Mouse (Mus musculus) liver, embryonic 16.5 days (tissue): ENCODE data around the gene Gm20458. TPM values are rescaled to one million over a fixed set of nuclear protein-coding genes. Genes with fewer than 3 reads are reported as not detected.

Experiments used
- ATAC-seq: fragments of 200-750 bp; cut with Nextera tagmentation; 2 replicates; pipeline ENCODE4 v1.8.0; 2017; ENCODE audit warnings: low read depth, mild to moderate bottlenecking, moderate number of reproducible peaks, moderate library complexity
- H3K27ac ChIP-seq: fragments of 300-500 bp; sonication (generic); 2 replicates; pipeline ENCODE4 v1.5.1; 2014; ENCODE audit warnings: mild to moderate bottlenecking, low read length
- H3K27me3 ChIP-seq: fragments of 300-500 bp; sonication (generic); 2 replicates; pipeline ENCODE4 v1.6.1; 2014; ENCODE audit warnings: low read depth, low read length, mixed read lengths; ENCODE audit not compliant: control insufficient read depth, insufficient read depth
- H3K36me3 ChIP-seq: fragments of 300-500 bp; sonication (generic); 2 replicates; pipeline ENCODE4 v1.6.1; 2014; ENCODE audit warnings: mild to moderate bottlenecking; ENCODE audit not compliant: control insufficient read depth, insufficient read depth
- H3K4me1 ChIP-seq: fragments of 300-500 bp; sonication (generic); 2 replicates; pipeline ENCODE4 v1.6.1; 2014; ENCODE audit warnings: low read depth, low read length, mixed read lengths; ENCODE audit not compliant: control insufficient read depth
- H3K4me2 ChIP-seq: fragments of 300-500 bp; sonication (generic); 2 replicates; pipeline ENCODE4 v1.6.1; 2014; ENCODE audit warnings: low read depth, low read length, mixed read lengths
- H3K4me3 ChIP-seq: fragments of 300-500 bp; sonication (generic); 2 replicates; pipeline ENCODE4 v1.5.1; 2014; ENCODE audit warnings: low read depth, mild to moderate bottlenecking, low read length
- H3K9ac ChIP-seq: fragments of 300-500 bp; sonication (generic); 2 replicates; pipeline ENCODE4 v1.6.1; 2014; ENCODE audit warnings: low read depth, low read length
- H3K9me3 ChIP-seq: fragments of 300-500 bp; sonication (generic); replicated peaks from 2 replicates; pipeline ENCODE4 v1.6.1; 2016; ENCODE audit warnings: low read length; ENCODE audit not compliant: control insufficient read depth
- WGBS: fragments of 180-500 bp; shearing (Covaris S2); extraction: QIAGEN DNeasy Blood & Tissue Kit; methylation state at CpG from one replicate; pipeline ENCODE4 v1.1.7; 2014; ENCODE audit not compliant: insufficient replicate concordance; 5-methylcytosine and 5-hydroxymethylcytosine counted together
- polyA plus RNA-seq: library from polyadenylated mRNA; unstranded; fragments of >200 nt; fragmentation: Nextera tagmentation; extraction: Ambion mirVana; gene quantifications from 2 replicates; pipeline ENCODE4 v1.2.1, GENCODE M21; 2015

Gene Gm20458
- polyA plus RNA-seq, 1 experiment from 2014 or later = 5.6 TPM

- H3K9ac ChIP-seq = no peak overlapping the region
- no peaks in the 10 kb centered on the region for H3K9me3 ChIP-seq
- no peaks in the 10 kb centered on the region; the same call in 1 of the 2 replicates for H3K4me1 ChIP-seq
- no peak overlapping the region for H3K4me2 ChIP-seq
- H3K4me3 ChIP-seq = no peak overlapping the region
- H3K27ac ChIP-seq = 0 out of 2 replicates have a peak overlapping the region, but pooled peaks have one; percentile 1
- 64% methylated on average over 15 of the region's 15 CpGs for WGBS
- H3K36me3 ChIP-seq = peaks cover 8% of the 10 kb centered on the region
- ATAC-seq = peak; percentile 28; the same call in 1 of the 2 replicates
- no peaks in the 10 kb centered on the region for H3K27me3 ChIP-seq
Observed at GRCm38 (mm10) chr2:164422675-164423393, 37.9 kb upstream of the Gm20458 start.

- Histone ChIP-seq H3K4me1 (no peaks in the 10 kb centered on the region), H3K27ac (peak overlapping the region; percentile 30; the same call in 1 of the 2 replicates), H3K9me3 (no peaks in the 10 kb centered on the region), H3K4me3 (no peak overlapping the region), H3K36me3 (peaks cover 8% of the 10 kb centered on the region), H3K9ac (no peak overlapping the region), H3K4me2 (no peak overlapping the region), H3K27me3 (no peaks in the 10 kb centered on the region)
- no peak for ATAC-seq
- WGBS = 66% methylated on average over 11 of the region's 11 CpGs
Observed at GRCm38 (mm10) chr2:164423464-164423863, 37.3 kb upstream of the Gm20458 start.

DNA sequence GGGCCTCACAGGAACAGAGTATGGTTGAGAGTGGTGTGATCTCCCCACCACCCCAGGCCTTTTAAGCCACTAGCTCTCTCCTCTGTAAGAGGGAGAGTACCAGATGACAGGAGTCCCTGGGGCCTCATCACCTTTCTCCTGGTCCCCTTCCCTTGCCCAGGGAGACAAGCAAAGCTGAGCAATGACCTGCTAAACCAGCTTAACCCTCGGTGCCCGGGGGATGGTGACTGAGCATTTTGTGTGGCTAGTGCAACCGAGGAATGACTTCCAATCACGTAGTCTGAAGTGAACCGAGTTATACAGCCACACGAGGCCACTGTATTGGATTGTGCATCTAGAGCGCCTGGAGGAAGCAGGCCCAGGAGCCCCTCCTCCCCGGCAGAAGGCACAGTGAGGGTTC, 36.4 kb upstream of the Gm20458 start:
- no peak overlapping the region for H3K4me3 ChIP-seq
- no peaks in the 10 kb centered on the region for H3K27me3 ChIP-seq
- 70% methylated on average over 8 of the region's 8 CpGs for WGBS
- peaks cover 8% of the 10 kb centered on the region for H3K36me3 ChIP-seq
- no peak overlapping the region for H3K27ac ChIP-seq
- no peak for ATAC-seq
- H3K9me3 ChIP-seq = no peaks in the 10 kb centered on the region
- no peak overlapping the region for H3K4me2 ChIP-seq
- H3K4me1 ChIP-seq = no peaks in the 10 kb centered on the region
- no peak overlapping the region for H3K9ac ChIP-seq

DNA sequence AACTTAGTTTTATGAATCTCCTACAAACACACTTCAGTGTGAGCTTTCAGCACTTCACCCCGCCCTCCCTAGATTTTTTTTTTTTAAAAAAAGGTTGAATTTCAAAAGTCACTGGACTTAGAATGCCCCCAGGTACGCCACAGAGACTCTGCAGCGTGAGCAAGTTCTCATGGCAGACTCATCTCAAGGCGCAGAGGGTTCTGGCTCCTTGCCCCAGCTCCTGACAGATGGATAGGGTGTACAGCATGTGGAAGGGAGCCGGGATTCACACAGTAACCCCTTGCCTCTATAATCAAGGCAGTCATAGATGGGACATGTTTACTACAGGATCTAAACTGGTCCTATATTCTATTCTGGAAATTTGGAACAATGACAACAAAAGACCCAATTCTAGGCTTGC, 35.4 kb upstream of the Gm20458 start:
- Histone ChIP-seq H3K4me1 (no peaks in the 10 kb centered on the region; the same call in 1 of the 2 replicates), H3K4me3 (no peak overlapping the region), H3K27me3 (no peaks in the 10 kb centered on the region), H3K9me3 (no peaks in the 10 kb centered on the region), H3K9ac (no peak overlapping the region), H3K4me2 (no peak overlapping the region), H3K36me3 (peaks cover 8% of the 10 kb centered on the region), H3K27ac (no peak overlapping the region)
- no peak for ATAC-seq
- 62% methylated on average over 5 of the region's 5 CpGs for WGBS

- H3K9ac ChIP-seq = no peak overlapping the region
- H3K27ac ChIP-seq = no peak overlapping the region
- no peaks in the 10 kb centered on the region for H3K27me3 ChIP-seq
- no peaks in the 10 kb centered on the region; the same call in 1 of the 2 replicates for H3K4me1 ChIP-seq
- H3K4me3 ChIP-seq = no peak overlapping the region
- no peak overlapping the region for H3K4me2 ChIP-seq
- WGBS = 16% methylated on average over 12 of the region's 12 CpGs
- peaks cover 8% of the 10 kb centered on the region for H3K36me3 ChIP-seq
- no peak for ATAC-seq
- no peaks in the 10 kb centered on the region for H3K9me3 ChIP-seq
Observed at GRCm38 (mm10) chr2:164426121-164426520, 34.6 kb upstream of the Gm20458 start.

DNA sequence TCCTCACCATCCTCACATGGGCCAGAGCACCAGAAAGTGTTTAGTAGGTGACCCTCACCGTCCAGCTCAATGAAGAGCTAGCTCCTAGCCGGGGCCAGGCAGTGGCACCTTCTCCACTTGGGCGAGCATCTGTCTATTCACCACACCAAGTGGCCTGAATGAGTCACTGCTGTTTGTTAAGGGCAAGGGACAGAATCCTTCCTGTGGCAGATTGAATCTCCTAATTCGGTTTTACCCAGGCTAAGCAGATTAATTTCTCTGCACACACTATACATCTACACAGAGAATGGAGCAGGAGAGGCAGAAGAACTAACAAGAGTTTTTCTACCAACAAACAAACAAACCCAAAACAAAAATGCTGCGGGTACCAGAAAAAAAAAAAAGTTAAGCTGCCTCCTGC, 33.8 kb upstream of the Gm20458 start:
- no peak for ATAC-seq
- H3K4me3 ChIP-seq = no peak overlapping the region
- H3K9ac ChIP-seq = no peak overlapping the region
- H3K4me2 ChIP-seq = no peak overlapping the region
- H3K4me1 ChIP-seq = no peaks in the 10 kb centered on the region; the same call in 1 of the 2 replicates
- no peaks in the 10 kb centered on the region for H3K9me3 ChIP-seq
- no peak overlapping the region for H3K27ac ChIP-seq
- H3K27me3 ChIP-seq = no peaks in the 10 kb centered on the region
- 47% methylated on average over 5 of the region's 5 CpGs for WGBS
- peaks cover 8% of the 10 kb centered on the region for H3K36me3 ChIP-seq

- Histone ChIP-seq H3K4me1 (no peaks in the 10 kb centered on the region; the same call in none of the 2 replicates), H3K9me3 (no peaks in the 10 kb centered on the region)
- WGBS = 32% methylated on average over 5 of the region's 5 CpGs
Observed at GRCm38 (mm10) chr2:164428451-164428850, 32.3 kb upstream of the Gm20458 start.

GRCm38 (mm10) chr2:164429881-164430615, 30.7 kb upstream of the Gm20458 start:
- H3K4me1 ChIP-seq = peaks cover 2% of the 10 kb centered on the region
- WGBS = 37% methylated on average over 15 of the region's 15 CpGs
- no peak overlapping the region for H3K9ac ChIP-seq
- no peak for ATAC-seq
- no peaks in the 10 kb centered on the region for H3K27me3 ChIP-seq
- H3K27ac ChIP-seq = no peak overlapping the region
- no peak overlapping the region for H3K4me3 ChIP-seq
- H3K36me3 ChIP-seq = peaks cover 2% of the 10 kb centered on the region; the same call in 1 of the 2 replicates
- no peak overlapping the region for H3K4me2 ChIP-seq
- no peaks in the 10 kb centered on the region for H3K9me3 ChIP-seq

More at GRCm38 (mm10) chr2:164428451-164428850, 32.3 kb upstream of the Gm20458 start:
- Histone ChIP-seq H3K4me2 (no peak overlapping the region), H3K9ac (no peak overlapping the region), H3K36me3 (peaks cover 8% of the 10 kb centered on the region), H3K27ac (no peak overlapping the region), H3K4me3 (no peak overlapping the region), H3K27me3 (no peaks in the 10 kb centered on the region)
- ATAC-seq = no peak

- peaks cover 2% of the 10 kb centered on the region; the same call in 1 of the 2 replicates for H3K36me3 ChIP-seq
- no peak overlapping the region for H3K27ac ChIP-seq
- no peaks in the 10 kb centered on the region for H3K9me3 ChIP-seq
- no peaks in the 10 kb centered on the region for H3K27me3 ChIP-seq
- H3K4me2 ChIP-seq = peak overlapping the region; percentile 41; the same call in 1 of the 2 replicates
- WGBS = 16% methylated on average over 7 of the region's 7 CpGs
- peaks cover 2% of the 10 kb centered on the region for H3K4me1 ChIP-seq
- ATAC-seq = no peak
- H3K4me3 ChIP-seq = no peak overlapping the region
- H3K9ac ChIP-seq = no peak overlapping the region
Observed at GRCm38 (mm10) chr2:164430697-164431096, 30.1 kb upstream of the Gm20458 start.
